Comparison of ENCODE assay signal across 17 mouse cellular contexts in genomic region chr6:92084932-92085331, GRCm38 (mm10).
"Had no signal": no experiment of that assay in that cellular context is flagged by ENCODE, and none has a peak within 500 bp of the region (broad histone marks: within the 10 kb centered on the region; RNA-seq: fewer than 3 reads in every experiment).

No protein-coding gene starts in this region.

- H3K27ac ChIP-seq: kidney, embryonic 15.5 days; liver, embryonic 13.5 days; midbrain, embryonic 10.5 days; midbrain, embryonic 13.5 days; neural tube, embryonic 13.5 days had no signal

- ATAC-seq: lung, postnatal 0 days; midbrain, embryonic 13.5 days; midbrain, embryonic 16.5 days had no signal

- H3K4me3 ChIP-seq: kidney, embryonic 15.5 days; liver, embryonic 13.5 days; megakaryocyte, embryonic 14.5 days; midbrain, embryonic 10.5 days; midbrain, embryonic 13.5 days; myocyte; neural tube, embryonic 13.5 days had no signal

- DNase-seq: kidney, adult 2 months; kidney, postnatal 14 days; kidney, postnatal 4 days; liver, embryonic 13.5 days; lung, embryonic 14.5 days; lung, postnatal 36 days; thymus, adult 2 months; thymus, postnatal 14 days; thymus, postnatal 4 days had no signal
